Mouse (Mus musculus) lung, postnatal 0 days (tissue): Measurements from ENCODE around the gene Mdm2. TPM values are rescaled to one million over a fixed set of nuclear protein-coding genes. Genes with fewer than 3 reads are reported as not detected.
A peak's percentile ranks its signal among the peaks of the same experiment; 100 is the strongest.
"Not testable (repeated sequence)": the region's sequence is repeated elsewhere in the genome, so short reads cannot be mapped to it uniquely, and the experiment has no call there.

Experiments used
- ATAC-seq: fragments of 200-750 bp; cut with Nextera tagmentation; 2 replicates; pipeline ENCODE4 v1.8.0; 2017; ENCODE audit warnings: moderate library complexity
- DNase-seq: peaks from one replicate; pipeline ENCODE4 v3.0.0-alpha.2; 2016; ENCODE audit warnings: low spot score
- H3K27ac ChIP-seq: fragments of 300-500 bp; sonication (generic); 2 replicates; pipeline ENCODE4 v1.5.1; 2014; ENCODE audit warnings: antibody characterized with exemption, mild to moderate bottlenecking, low read length, mixed read lengths
- H3K27me3 ChIP-seq: fragments of 300-500 bp; sonication (generic); replicated peaks from 2 replicates; pipeline ENCODE4 v1.6.1; 2014; ENCODE audit warnings: low read length, mixed read lengths; ENCODE audit not compliant: insufficient read depth
- H3K36me3 ChIP-seq: fragments of 300-500 bp; sonication (generic); 2 replicates; pipeline ENCODE4 v1.6.1; 2014; ENCODE audit warnings: low read length, mixed read lengths; ENCODE audit not compliant: insufficient read depth
- H3K4me1 ChIP-seq: fragments of 300-500 bp; sonication (generic); 2 replicates; pipeline ENCODE4 v1.6.1; 2014; ENCODE audit warnings: antibody characterized with exemption, low read depth, low read length, mixed read lengths; ENCODE audit not compliant: insufficient read depth
- H3K4me2 ChIP-seq: fragments of 300-500 bp; sonication (generic); replicated peaks from 2 replicates; pipeline ENCODE4 v1.6.1; 2014; ENCODE audit warnings: low read depth, mild to moderate bottlenecking, low read length, moderate library complexity, mixed read lengths
- H3K4me3 ChIP-seq: fragments of 300-500 bp; sonication (generic); 2 replicates; pipeline ENCODE4 v1.5.1; 2014; ENCODE audit warnings: low read depth, low read length
- H3K9ac ChIP-seq: fragments of 300-500 bp; sonication (generic); replicated peaks from 2 replicates; pipeline ENCODE4 v1.6.1; 2014; ENCODE audit warnings: low read depth, mild to moderate bottlenecking
- H3K9me3 ChIP-seq: fragments of 300-500 bp; sonication (generic); 2 replicates; pipeline ENCODE4 v1.6.1; 2016; ENCODE audit warnings: low read length, mixed read lengths
- CTCF ChIP-seq: IDR thresholded peaks from 2 replicates; pipeline ENCODE4 v1.5.1; 2016; ENCODE audit warnings: antibody characterized with exemption, mild to moderate bottlenecking
- EP300 ChIP-seq: IDR thresholded peaks from 2 replicates; pipeline ENCODE4 v1.6.1; 2016; ENCODE audit warnings: antibody characterized with exemption, mild to moderate bottlenecking, control low read depth
- WGBS: fragments of 180-500 bp; shearing (Covaris S2); extraction: QIAGEN DNeasy Blood & Tissue Kit; methylation state at CpG from one replicate; pipeline ENCODE4 v1.1.7; 2014; 5-methylcytosine and 5-hydroxymethylcytosine counted together
- polyA plus RNA-seq: library from polyadenylated mRNA; unstranded; fragments of >200 nt; fragmentation: Nextera tagmentation; extraction: Ambion mirVana; gene quantifications from 2 replicates; pipeline ENCODE4 v1.2.1, GENCODE M21; 2015

Mdm2 gene
- 22.7 and 28.9 TPM in 2 replicates for polyA plus RNA-seq

DNA sequence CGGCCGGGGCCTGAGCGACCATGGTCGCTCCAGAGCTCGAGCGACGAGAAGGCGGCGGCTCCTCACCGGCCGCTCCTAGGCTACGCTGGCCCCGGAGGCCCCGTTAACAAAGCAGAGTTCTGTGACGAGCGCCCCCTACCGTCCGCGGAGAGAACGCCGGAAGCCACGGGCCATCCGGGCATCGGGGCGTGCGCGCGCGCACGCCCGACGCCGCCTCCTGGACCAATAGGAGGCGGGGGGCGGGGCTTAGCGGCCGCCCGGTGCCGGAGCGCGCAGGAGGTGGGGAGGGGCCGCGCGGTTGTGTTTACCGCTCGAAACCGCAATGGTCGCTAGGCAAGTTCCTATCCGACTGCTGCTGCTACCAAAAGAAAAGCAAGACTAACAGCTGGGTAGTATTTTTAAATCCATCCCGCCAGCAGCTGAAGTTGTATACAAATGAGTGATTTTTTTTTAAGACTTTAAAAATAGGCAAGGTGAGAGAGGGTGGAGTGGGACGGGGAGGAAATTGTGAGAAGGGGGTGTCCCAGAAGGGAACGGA lies at the start of gene Mdm2:
Gene Mdm2 (minus strand): TSS at position 155 of the 538 bp plus-strand sequence.
- Histone ChIP-seq H3K9ac (peak within 1 kb of the TSS; percentile 97), H3K4me1 (peaks cover 10% of the 10 kb centered on the region; the same call in 1 of the 2 replicates), H3K27me3 (no peaks in the 10 kb centered on the region), H3K4me3 (peak within 1 kb of the TSS; percentile 98), H3K36me3 (no peaks in the 10 kb centered on the region; the same call in 1 of the 2 replicates), H3K4me2 (peak within 1 kb of the TSS; percentile 72), H3K9me3 (no peaks in the 10 kb centered on the region), H3K27ac (peak within 1 kb of the TSS; percentile 99)
- 0 out of 2 replicates have a peak, but pooled peaks have one; percentile 23 for TF ChIP-seq EP300
- TF ChIP-seq CTCF = peak; percentile 82
- WGBS = under 1% methylated on average over 49 of the region's 52 CpGs
- ATAC-seq (peak; percentile 91), DNase-seq (peak; percentile 98)

DNA sequence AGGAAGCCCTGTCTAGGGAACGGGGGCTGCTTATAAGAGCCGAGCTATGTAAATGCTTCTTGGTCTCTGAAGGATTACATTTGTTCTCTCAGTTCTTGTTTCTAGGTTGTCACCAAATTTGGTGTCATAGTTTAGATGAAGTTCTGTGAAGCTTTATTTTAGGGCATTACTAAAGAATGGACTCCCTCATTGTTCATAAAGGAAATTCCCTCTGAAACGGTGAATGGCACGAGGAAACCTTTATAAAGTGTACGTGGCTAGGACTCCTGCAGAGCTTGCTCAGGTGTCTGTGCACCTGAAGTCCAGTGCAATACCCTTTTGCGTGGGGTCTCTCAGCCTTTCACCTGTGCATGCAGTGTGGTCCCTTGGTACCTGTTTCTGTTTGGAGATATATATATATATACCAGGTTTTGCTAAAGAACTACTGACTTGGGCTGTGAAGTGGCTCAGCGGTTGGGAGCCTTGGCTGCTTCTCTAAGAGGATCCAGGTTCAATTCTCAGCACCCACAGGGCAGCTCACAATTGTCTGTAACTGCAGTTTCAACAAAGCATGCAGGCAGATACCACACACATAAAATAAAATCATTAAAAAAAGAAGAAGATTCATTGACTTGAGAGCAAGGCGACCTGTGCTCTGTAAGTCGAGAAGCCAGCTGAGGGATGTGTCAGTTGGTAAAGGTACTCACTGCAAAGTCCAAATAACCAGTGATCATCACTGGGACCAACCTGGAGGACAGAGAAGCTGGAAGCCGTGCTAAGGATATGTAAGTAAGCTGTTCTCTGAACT lies 49.5 kb upstream of the Mdm2 start:
- 91% methylated on average over 10 of the region's 10 CpGs for WGBS
- Histone ChIP-seq H3K4me1 (no peaks in the 10 kb centered on the region), H3K4me2 (no peak overlapping the region), H3K9ac (no peak overlapping the region), H3K4me3 (no peak overlapping the region), H3K27ac (no peak overlapping the region), H3K27me3 (no peaks in the 10 kb centered on the region), H3K36me3 (peaks cover 21% of the 10 kb centered on the region), H3K9me3 (no peaks in the 10 kb centered on the region)
- TF ChIP-seq CTCF = no peak
- no peak for TF ChIP-seq EP300
- ATAC-seq (no peak), DNase-seq (no peak)

DNA sequence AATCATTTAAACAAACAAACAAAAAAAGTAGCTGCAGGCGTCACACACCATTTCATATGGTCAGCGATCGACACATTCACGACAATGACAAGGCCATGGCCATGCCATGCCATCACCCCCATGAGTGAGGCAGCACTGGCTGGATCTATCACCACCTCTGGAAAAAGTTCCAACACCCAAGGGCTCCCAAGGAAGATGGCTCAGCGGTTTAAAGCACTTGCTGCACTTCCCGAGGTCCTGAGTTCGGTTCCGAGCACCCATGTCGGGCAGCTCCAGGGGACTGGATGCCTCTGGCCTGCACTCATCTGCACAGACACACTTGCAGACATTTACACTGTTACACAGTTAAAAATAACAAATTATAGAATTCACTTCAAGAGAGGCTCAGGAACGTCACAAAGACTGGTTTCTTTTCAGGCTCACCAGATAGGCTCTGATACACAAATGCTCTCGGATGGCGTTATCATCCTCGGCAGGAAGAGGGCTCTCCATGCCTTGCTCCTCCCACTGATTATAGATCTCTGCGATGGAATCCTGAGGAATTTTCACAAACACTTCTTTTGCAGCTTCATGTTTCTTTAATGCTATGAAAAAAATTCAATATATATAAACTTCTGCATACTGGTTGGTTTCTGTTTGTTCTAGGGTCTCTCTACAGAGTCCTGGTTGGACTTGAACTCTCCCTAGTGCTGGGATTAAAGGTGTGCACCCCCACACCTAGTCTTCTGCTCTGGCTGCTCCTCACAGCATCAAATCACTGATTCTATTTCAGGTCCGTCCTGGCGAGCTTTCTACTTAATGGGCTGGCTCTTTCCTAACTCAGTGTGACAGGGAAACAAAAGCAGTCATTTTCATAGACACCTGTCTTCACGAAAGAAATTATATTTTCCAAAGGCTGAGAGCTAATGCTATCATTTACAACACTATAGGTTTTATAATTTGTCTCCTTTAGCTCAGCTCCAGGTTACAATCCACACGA lies 48.5 kb upstream of the Mdm2 start:
- 88% methylated on average over 18 of the region's 18 CpGs for WGBS
- ATAC-seq (no peak), DNase-seq (no peak)
- H3K27ac ChIP-seq = no peak overlapping the region
- H3K9ac ChIP-seq = no peak overlapping the region
- no peaks in the 10 kb centered on the region for H3K9me3 ChIP-seq
- no peak overlapping the region for H3K4me3 ChIP-seq
- H3K4me1 ChIP-seq = no peaks in the 10 kb centered on the region
- H3K4me2 ChIP-seq = no peak overlapping the region
- no peak for TF ChIP-seq CTCF
- no peak for TF ChIP-seq EP300
- no peaks in the 10 kb centered on the region for H3K27me3 ChIP-seq
- peaks cover 21% of the 10 kb centered on the region for H3K36me3 ChIP-seq

DNA sequence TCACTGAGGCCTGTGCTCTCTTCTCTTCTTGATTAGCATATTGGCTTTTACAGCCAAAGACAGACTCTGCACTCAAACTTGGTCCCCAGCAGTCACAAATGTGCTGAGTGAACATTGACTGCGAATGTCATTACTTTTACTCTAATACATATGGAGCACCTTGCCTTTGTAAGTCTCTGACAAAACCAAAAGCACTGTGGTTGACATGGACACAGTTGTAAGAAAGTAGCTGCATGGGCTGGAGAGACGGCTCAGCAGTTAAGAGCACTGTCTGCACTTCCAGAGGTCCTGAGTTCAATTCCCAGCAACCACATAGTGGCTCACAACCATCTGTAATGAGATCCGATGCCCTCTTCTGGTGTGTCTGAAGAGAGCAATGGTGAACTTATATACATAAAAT lies 47.8 kb upstream of the Mdm2 start:
- H3K27me3 ChIP-seq, H3K27ac ChIP-seq, H3K4me1 ChIP-seq, H3K9me3 ChIP-seq, H3K4me3 ChIP-seq, DNase-seq, H3K4me2 ChIP-seq, H3K9ac ChIP-seq, ATAC-seq: not testable (repeated sequence)
- peaks cover 21% of the 10 kb centered on the region for H3K36me3 ChIP-seq
- 96% methylated on average over 3 of the region's 3 CpGs for WGBS

DNA sequence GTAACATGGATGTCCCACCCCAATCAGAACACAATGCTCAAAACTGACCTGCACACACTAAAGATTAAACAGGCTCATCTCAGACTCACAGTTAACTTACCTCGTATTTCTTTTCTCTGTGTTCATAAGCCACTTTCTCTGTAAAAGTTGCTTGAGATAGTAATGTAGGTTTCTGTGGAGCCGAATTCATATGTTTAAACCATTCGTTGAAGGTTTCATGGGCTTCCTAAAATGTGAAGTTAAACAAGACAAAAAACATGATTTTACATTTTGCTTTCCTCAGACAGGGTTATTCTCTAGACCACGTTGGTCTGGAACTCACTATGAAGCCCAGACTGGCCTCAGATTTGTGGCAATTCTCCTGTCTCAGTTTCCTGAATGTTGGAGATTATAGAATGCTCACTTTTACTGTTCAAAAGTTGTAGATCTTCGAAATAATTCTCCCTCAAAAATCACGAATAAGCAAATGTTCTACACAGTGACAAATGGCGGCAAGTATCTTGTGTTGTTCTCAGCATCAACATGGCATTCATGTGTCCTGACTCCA lies 47.3 kb upstream of the Mdm2 start:
- H3K9me3 ChIP-seq = no peaks in the 10 kb centered on the region
- H3K4me3 ChIP-seq = no peak overlapping the region
- no peak overlapping the region for H3K9ac ChIP-seq
- ATAC-seq (no peak), DNase-seq (no peak)
- no peaks in the 10 kb centered on the region for H3K27me3 ChIP-seq
- H3K4me1 ChIP-seq = no peaks in the 10 kb centered on the region
- peaks cover 21% of the 10 kb centered on the region for H3K36me3 ChIP-seq
- no peak overlapping the region for H3K4me2 ChIP-seq
- 93% methylated on average over 7 of the region's 7 CpGs for WGBS
- TF ChIP-seq CTCF (no peak), EP300 (no peak)
- no peak overlapping the region for H3K27ac ChIP-seq
